Mouse (Mus musculus): ENCODE measurements around the gene Cacnb4.

Gene Cacnb4

GRCm38 (mm10) chr2:52590340-52590969 lies 86.2 kb downstream of the Cacnb4 start:
- POLR2A ChIA-PET, result interaction anchor here in 3 of 4 experiments (0.6 to 0.7 kb wide), 4 partner anchors 17 to 214 kb away, joined by 3 to 4 read pairs (median 4); partner anchors contain the start of gene Arl5a (in 1 of the 3)
- CTCF ChIA-PET, result interaction anchor here (0.6 to 2.2 kb wide), 29 partner anchors 14 to 1848 kb away, joined by 3 to 11 read pairs (median 3); partner anchors contain the start of genes Arl5a (in 2 of the 4) and Neb (in 1 of the 4)

- ChIA-PET CTCF (interaction anchor here in 3 of 4 experiments (0.6 to 2.1 kb wide), 8 partner anchors 15 to 369 kb away, joined by 3 to 11 read pairs (median 4); no protein-coding TSS in a partner anchor), POLR2A (no interaction called here)
Measured at GRCm38 (mm10) chr2:52589514-52589913, 87.1 kb downstream of the Cacnb4 start.

- ChIA-PET POLR2A (interaction anchor here in 1 of 4 experiments (1.3 kb wide), 1 partner anchor 14 kb away, joined by 3 read pairs; no protein-coding TSS in a partner anchor), CTCF (interaction anchor here in 1 of 4 experiments (0.5 kb wide), 1 partner anchor 43 kb away, joined by 4 read pairs; no protein-coding TSS in a partner anchor)
Measured at GRCm38 (mm10) chr2:52585384-52585783, 91.2 kb downstream of the Cacnb4 start.

GRCm38 (mm10) chr2:52581132-52581781 lies 95.4 kb downstream of the Cacnb4 start:
- CTCF ChIA-PET, result interaction anchor here in 1 of 4 experiments (1.7 kb wide), 1 partner anchor 10 kb away, joined by 3 read pairs; no protein-coding TSS in a partner anchor
- POLR2A ChIA-PET, result interaction anchor here in 1 of 4 experiments (1.4 kb wide), 1 partner anchor 10 kb away, joined by 6 read pairs; no protein-coding TSS in a partner anchor

- CTCF ChIA-PET, result interaction anchor here in 1 of 4 experiments (1.7 kb wide), 1 partner anchor 9 kb away, joined by 3 read pairs; no protein-coding TSS in a partner anchor
- POLR2A ChIA-PET, result interaction anchor here in 1 of 4 experiments (1.4 kb wide), 1 partner anchor 9 kb away, joined by 6 read pairs; no protein-coding TSS in a partner anchor
Measured at GRCm38 (mm10) chr2:52580697-52581096, 95.9 kb downstream of the Cacnb4 start.

GRCm38 (mm10) chr2:52578846-52579245 lies 97.8 kb downstream of the Cacnb4 start:
- POLR2A ChIA-PET, result interaction anchor here in 2 of 4 experiments (0.6 kb wide), 2 partner anchors 8 to 1505 kb away, joined by 3 read pairs; no protein-coding TSS in a partner anchor
- CTCF ChIA-PET, result no interaction called here

- POLR2A ChIA-PET, result no interaction called here
- CTCF ChIA-PET, result no interaction called here
Measured at GRCm38 (mm10) chr2:52577700-52578099, 98.9 kb downstream of the Cacnb4 start.

GRCm38 (mm10) chr2:52576546-52576945 lies 100.1 kb downstream of the Cacnb4 start:
- ChIA-PET POLR2A (no interaction called here), CTCF (interaction anchor here in 2 of 4 experiments (0.7 kb wide), 2 partner anchors 207 to 1269 kb away, joined by 7 to 10 read pairs; no protein-coding TSS in a partner anchor)

GRCm38 (mm10) chr2:52575637-52576175 lies 100.9 kb downstream of the Cacnb4 start:
- POLR2A ChIA-PET, result interaction anchor here in 1 of 4 experiments (0.8 kb wide), 1 partner anchor 503 kb away, joined by 3 read pairs; the partner anchor contains the start of gene Rif1

GRCm38 (mm10) chr2:52574929-52575328 lies 101.7 kb downstream of the Cacnb4 start:
- POLR2A ChIA-PET, result interaction anchor here in 1 of 4 experiments (0.8 kb wide), 1 partner anchor 503 kb away, joined by 3 read pairs; the partner anchor contains the start of gene Rif1
- CTCF ChIA-PET, result no interaction called here

More at GRCm38 (mm10) chr2:52575637-52576175, 100.9 kb downstream of the Cacnb4 start:
- CTCF ChIA-PET, result no interaction called here

- POLR2A ChIA-PET, result interaction anchor here in 3 of 4 experiments (0.6 to 1.3 kb wide), 9 partner anchors 9 to 501 kb away, joined by 3 to 6 read pairs (median 3); partner anchors contain the start of genes Arl5a (in 1 of the 3) and Rif1 (in 1 of the 3)
- CTCF ChIA-PET, result interaction anchor here in 2 of 4 experiments (0.6 to 1.2 kb wide), 3 partner anchors 9 to 520 kb away, joined by 3 read pairs; no protein-coding TSS in a partner anchor
Measured at GRCm38 (mm10) chr2:52572221-52572620, 104.4 kb downstream of the Cacnb4 start.

- POLR2A ChIA-PET, result interaction anchor here in 3 of 4 experiments (0.7 to 1.6 kb wide), 15 partner anchors 8 to 500 kb away, joined by 3 to 6 read pairs (median 3); partner anchors contain the start of genes Arl5a (in 1 of the 3) and Rif1 (in 1 of the 3)
- CTCF ChIA-PET, result interaction anchor here (0.5 to 1.7 kb wide), 7 partner anchors 10 to 519 kb away, joined by 3 to 11 read pairs (median 3); no protein-coding TSS in a partner anchor
Measured at GRCm38 (mm10) chr2:52571339-52571968, 105.2 kb downstream of the Cacnb4 start.

GRCm38 (mm10) chr2:52570781-52571180 lies 105.8 kb downstream of the Cacnb4 start:
- ChIA-PET POLR2A (interaction anchor here in 2 of 4 experiments (0.5 to 1.6 kb wide), 12 partner anchors 8 to 1931 kb away, joined by 3 to 6 read pairs (median 3); partner anchors contain the start of genes Arl5a (in 1 of the 2) and Rif1 (in 1 of the 2)), CTCF (interaction anchor here in 2 of 4 experiments (1.0 to 1.7 kb wide), 4 partner anchors 10 to 20 kb away, joined by 3 to 11 read pairs (median 3); no protein-coding TSS in a partner anchor)

- ChIA-PET POLR2A (interaction anchor here in 2 of 4 experiments (0.5 to 1.6 kb wide), 5 partner anchors 12 to 1930 kb away, joined by 3 to 4 read pairs (median 4); no protein-coding TSS in a partner anchor), CTCF (interaction anchor here in 2 of 4 experiments (1.0 to 1.7 kb wide), 2 partner anchors 20 kb away, joined by 3 to 11 read pairs; no protein-coding TSS in a partner anchor)
Measured at GRCm38 (mm10) chr2:52570171-52570570, 106.5 kb downstream of the Cacnb4 start.

- ChIA-PET POLR2A (no interaction called here), CTCF (no interaction called here)
Measured at GRCm38 (mm10) chr2:52568131-52568530, 108.5 kb downstream of the Cacnb4 start.

- CTCF ChIA-PET, result interaction anchor here in 1 of 4 experiments (0.6 kb wide), 1 partner anchor 199 kb away, joined by 7 read pairs; no protein-coding TSS in a partner anchor
Measured at GRCm38 (mm10) chr2:52567421-52567820, 109.2 kb downstream of the Cacnb4 start.

GRCm38 (mm10) chr2:52563277-52563676 lies 113.4 kb downstream of the Cacnb4 start:
- POLR2A ChIA-PET, result interaction anchor here in 1 of 4 experiments (0.7 kb wide), 1 partner anchor 9 kb away, joined by 3 read pairs; no protein-coding TSS in a partner anchor

More at GRCm38 (mm10) chr2:52567421-52567820, 109.2 kb downstream of the Cacnb4 start:
- POLR2A ChIA-PET, result interaction anchor here in 2 of 4 experiments (0.6 to 0.7 kb wide), 3 partner anchors 47 to 142 kb away, joined by 3 read pairs; partner anchors contain the start of gene Arl5a (in 1 of the 2)

More at GRCm38 (mm10) chr2:52563277-52563676, 113.4 kb downstream of the Cacnb4 start:
- CTCF ChIA-PET, result interaction anchor here in 1 of 4 experiments (0.6 kb wide), 1 partner anchor 26 kb away, joined by 4 read pairs; no protein-coding TSS in a partner anchor
